Mouse (Mus musculus) liver, embryonic 14.5 days (tissue): ENCODE measurements around the gene 6330409D20Rik. TPM values are rescaled to one million over a fixed set of nuclear protein-coding genes. Genes with fewer than 3 reads are reported as not detected.

Experiments used
- ATAC-seq: fragments of 200-750 bp; cut with Nextera tagmentation; 2 replicates; pipeline ENCODE4 v1.8.0; 2017; ENCODE audit warnings: moderate number of reproducible peaks, mild to moderate bottlenecking, moderate library complexity; ENCODE audit not compliant: insufficient read depth
- DNase-seq, 3 experiments: peaks; one replicate each; pipeline ENCODE4 v3.0.0-alpha.2; 2012 to 2013; ENCODE audit warnings: low read depth in 3 of 3, low spot score in 3 of 3
- H3K27ac ChIP-seq: fragments of 300-500 bp; sonication (generic); 2 replicates; pipeline ENCODE4 v1.5.1; 2014; ENCODE audit warnings: moderate library complexity, mild to moderate bottlenecking, control low read depth, inconsistent platforms
- H3K27me3 ChIP-seq: fragments of 300-500 bp; sonication (generic); 2 replicates; pipeline ENCODE4 v1.6.1; 2014; ENCODE audit warnings: mild to moderate bottlenecking, low read length, moderate library complexity; ENCODE audit not compliant: control insufficient read depth, insufficient read depth
- H3K36me3 ChIP-seq: fragments of 300-500 bp; sonication (generic); replicated peaks from 2 replicates; pipeline ENCODE4 v1.6.1; 2014; ENCODE audit warnings: low read depth; ENCODE audit not compliant: control insufficient read depth, insufficient read depth
- H3K4me1 ChIP-seq, 2 experiments: fragments of 200-500 bp in 1 of 2; fragments of 300-500 bp in 1 of 2; sonication (generic) in 1 of 2; replicated peaks; 2 replicates each; pipeline ENCODE4 v1.6.1; 2012 to 2014; ENCODE audit warnings: antibody characterized with exemption in 1 of 2, inconsistent platforms in 1 of 2, low read length in 1 of 2; ENCODE audit not compliant: control insufficient read depth in 2 of 2, insufficient read depth in 2 of 2
- H3K4me2 ChIP-seq: fragments of 300-500 bp; sonication (generic); 2 replicates; pipeline ENCODE4 v1.6.1; 2014; ENCODE audit warnings: low read depth, mild to moderate bottlenecking, control low read depth, moderate library complexity
- H3K4me3 ChIP-seq, 2 experiments: fragments of 200-500 bp in 1 of 2; fragments of 300-500 bp in 1 of 2; sonication (generic) in 1 of 2; 2 replicates each; pipeline ENCODE4 v1.5.1; 2012 to 2014; ENCODE audit warnings: low read depth in 2 of 2, low read length in 2 of 2, mild to moderate bottlenecking in 2 of 2, control low read depth in 1 of 2, inconsistent platforms in 1 of 2, moderate library complexity in 1 of 2; ENCODE audit not compliant: insufficient read depth in 1 of 2
- H3K9ac ChIP-seq: fragments of 300-500 bp; sonication (generic); replicated peaks from 2 replicates; pipeline ENCODE4 v1.6.1; 2014; ENCODE audit warnings: mild to moderate bottlenecking, control low read depth, moderate library complexity
- H3K9me3 ChIP-seq: fragments of 300-500 bp; sonication (generic); 2 replicates; pipeline ENCODE4 v1.6.1; 2016; ENCODE audit warnings: low read length, mixed read lengths; ENCODE audit not compliant: control insufficient read depth
- CTCF ChIP-seq: IDR thresholded peaks from 2 replicates; pipeline ENCODE4 v1.5.1; 2016; ENCODE audit warnings: antibody characterized with exemption, low read depth, control low read depth
- EP300 ChIP-seq: IDR thresholded peaks from 2 replicates; pipeline ENCODE4 v1.6.1; 2016; ENCODE audit warnings: antibody characterized with exemption, low read depth
- WGBS: fragments of 180-500 bp; shearing (Covaris S2); extraction: QIAGEN DNeasy Blood & Tissue Kit; methylation state at CpG from one replicate; pipeline ENCODE4 v1.1.7; 2014; ENCODE audit not compliant: insufficient replicate concordance; 5-methylcytosine and 5-hydroxymethylcytosine counted together
- polyA plus RNA-seq, 2 experiments: library from polyadenylated mRNA; depleted of rRNA in 1 of 2; stranded (reverse) in 1 of 2; unstranded in 1 of 2; fragments of >200 nt; fragmentation: Nextera tagmentation in 1 of 2; extraction: Ambion mirVana in 1 of 2; gene quantifications; 2 replicates each; pipeline versions ENCODE4 v1.2.1 to v1.2.3; 2012 to 2014

The 6330409D20Rik gene
- polyA plus RNA-seq, 2 experiments, result 0.07 TPM; not detected in 1

- 6% methylated on average over 16 of the region's 16 CpGs for WGBS
- Histone ChIP-seq H3K27me3 (no peaks in the 10 kb centered on the region), H3K4me2 (peak overlapping the region; percentile 54), H3K9ac (no peak overlapping the region), H3K4me3 (peak overlapping the region; percentile 29 to 39; a peak in 3 of 4 replicates), H3K9me3 (no peaks in the 10 kb centered on the region), H3K4me1 (peaks cover 0 to 4% of the 10 kb centered on the region in 2 experiments; a peak in 1 of 4 replicates), H3K36me3 (no peaks in the 10 kb centered on the region), H3K27ac (no peak overlapping the region)
- ATAC-seq (peak; percentile 88), DNase-seq (peak; percentile 69 to 77 (median 73))
- TF ChIP-seq CTCF (no peak), EP300 (no peak)
These were observed 13.4 kb downstream of the 6330409D20Rik start for GRCm38 (mm10) chr2:32727435-32727834.

DNA sequence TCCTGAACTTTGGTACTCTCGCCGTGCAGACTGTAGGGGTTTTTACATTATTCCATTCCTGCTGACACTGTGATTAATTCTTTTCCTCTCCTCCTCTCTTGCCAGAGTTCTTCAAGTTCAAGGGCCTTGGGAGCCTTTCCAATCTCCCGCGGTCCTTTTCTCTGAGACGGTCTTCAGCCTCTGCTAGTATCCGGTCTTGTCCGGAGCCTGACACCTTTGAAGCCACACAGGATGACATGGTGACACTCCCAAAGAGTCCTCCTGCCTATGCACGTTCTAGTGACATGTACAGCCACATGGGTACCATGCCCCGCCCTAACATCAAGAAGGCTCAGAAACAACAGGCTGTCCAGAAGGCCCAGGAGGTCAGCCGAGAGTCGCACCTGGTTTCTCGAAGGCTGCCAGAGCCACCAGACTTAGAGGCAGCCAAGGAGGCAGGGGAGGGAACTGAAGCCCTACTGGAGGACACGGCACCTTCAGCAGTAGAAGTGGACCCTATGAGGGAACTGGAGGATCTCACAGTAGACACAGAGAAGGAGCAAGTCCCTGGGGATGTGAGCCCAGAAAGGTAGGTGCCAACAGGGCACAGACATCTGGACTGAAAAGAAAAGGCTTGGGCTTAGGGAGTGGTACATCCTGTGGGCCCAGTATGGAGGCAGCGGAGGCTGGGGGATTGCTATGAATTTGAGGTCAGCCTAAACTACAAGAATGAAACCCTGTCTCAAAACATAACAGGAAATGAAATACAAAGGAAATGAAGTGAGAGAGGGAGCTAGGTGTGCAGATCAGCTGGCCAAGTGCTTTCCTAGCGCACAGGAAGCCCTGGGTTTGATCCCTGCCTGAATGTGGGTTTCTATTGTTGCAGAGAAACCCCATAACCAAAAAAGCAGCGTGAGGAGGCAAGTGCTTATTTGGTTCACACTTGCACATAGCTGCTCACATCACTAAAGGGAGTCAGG is 15.7 kb downstream of the 6330409D20Rik start:
- TF ChIP-seq EP300 (no peak), CTCF (no peak)
- Histone ChIP-seq H3K27me3 (no peaks in the 10 kb centered on the region), H3K27ac (no peak overlapping the region), H3K36me3 (no peaks in the 10 kb centered on the region), H3K4me2 (no peak overlapping the region), H3K4me1 (peaks cover 0 to 8% of the 10 kb centered on the region in 2 experiments; a peak in 3 of 4 replicates), H3K9ac (no peak overlapping the region), H3K4me3 (no peak overlapping the region), H3K9me3 (no peaks in the 10 kb centered on the region)
- 72% methylated on average over 16 of the region's 16 CpGs for WGBS
- ATAC-seq, result no peak
- DNase-seq, result no peak

DNA sequence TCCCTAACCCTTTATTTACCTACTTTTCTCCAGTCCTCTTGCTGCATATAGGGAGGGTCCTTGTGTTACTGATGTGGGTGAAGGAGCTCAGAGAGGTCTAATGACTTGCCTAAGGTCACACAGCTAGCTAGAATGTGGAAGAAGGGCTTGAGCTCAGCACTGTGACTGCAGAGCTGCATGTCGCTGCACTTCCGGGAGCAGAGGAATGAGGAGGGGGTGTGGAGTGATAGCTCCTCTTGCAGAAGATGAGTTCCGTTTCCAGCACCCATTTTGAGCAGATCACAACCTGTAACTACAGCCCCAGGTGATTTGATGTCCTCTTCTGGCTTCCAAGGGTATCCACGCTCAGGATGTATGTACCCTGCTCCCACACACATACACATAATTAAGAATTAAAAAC is 16.7 kb downstream of the 6330409D20Rik start:
- 65% methylated on average over 4 of the region's 4 CpGs for WGBS

GRCm38 (mm10) chr2:32722581-32722980 is 18.2 kb downstream of the 6330409D20Rik start:
- Histone ChIP-seq H3K9me3 (no peaks in the 10 kb centered on the region), H3K4me3 (no peak overlapping the region), H3K4me2 (no peak overlapping the region), H3K36me3 (no peaks in the 10 kb centered on the region), H3K27me3 (no peaks in the 10 kb centered on the region), H3K27ac (no peak overlapping the region), H3K9ac (no peak overlapping the region), H3K4me1 (peaks cover 0 to 8% of the 10 kb centered on the region in 2 experiments; a peak in 3 of 4 replicates)
- WGBS, result 44% methylated on average over 3 of the region's 3 CpGs
- no peak for DNase-seq
- no peak for ATAC-seq
- TF ChIP-seq EP300 (no peak), CTCF (no peak)

More for the DNA sequence above, 16.7 kb downstream of the 6330409D20Rik start:
- H3K4me2 ChIP-seq, result no peak overlapping the region
- peaks cover 0 to 8% of the 10 kb centered on the region in 2 experiments; a peak in 3 of 4 replicates for H3K4me1 ChIP-seq
- no peak overlapping the region for H3K27ac ChIP-seq
- H3K27me3 ChIP-seq, result no peaks in the 10 kb centered on the region
- DNase-seq (no peak), ATAC-seq (no peak)
- H3K9ac ChIP-seq, result no peak overlapping the region
- H3K4me3 ChIP-seq, result no peak overlapping the region
- H3K9me3 ChIP-seq, result no peaks in the 10 kb centered on the region
- H3K36me3 ChIP-seq, result no peaks in the 10 kb centered on the region
- no peak for TF ChIP-seq CTCF
- no peak for TF ChIP-seq EP300

- peak overlapping the region; percentile 31 for H3K4me2 ChIP-seq
- WGBS, result 14% methylated on average over 6 of the region's 6 CpGs
- H3K4me3 ChIP-seq, result peak overlapping the region; percentile 1 to 36
- peaks cover 0 to 8% of the 10 kb centered on the region in 2 experiments; a peak in 3 of 4 replicates for H3K4me1 ChIP-seq
- H3K27me3 ChIP-seq, result no peaks in the 10 kb centered on the region
- no peaks in the 10 kb centered on the region for H3K9me3 ChIP-seq
- DNase-seq, result no peak
- H3K27ac ChIP-seq, result no peak overlapping the region
- ATAC-seq, result no peak
- H3K9ac ChIP-seq, result no peak overlapping the region
- TF ChIP-seq EP300 (no peak), CTCF (no peak)
- no peaks in the 10 kb centered on the region for H3K36me3 ChIP-seq
These were observed 18.8 kb downstream of the 6330409D20Rik start for GRCm38 (mm10) chr2:32722046-32722445.
